Mouse (Mus musculus): ENCODE data around the gene Wfdc1. TPM values are rescaled to one million over a fixed set of nuclear protein-coding genes. Genes with fewer than 3 reads are reported as not detected.

The Wfdc1 gene
- total and polyA plus RNA-seq, 2 experiments from 2014 or later, result 8.5 to 11.6 TPM

DNA sequence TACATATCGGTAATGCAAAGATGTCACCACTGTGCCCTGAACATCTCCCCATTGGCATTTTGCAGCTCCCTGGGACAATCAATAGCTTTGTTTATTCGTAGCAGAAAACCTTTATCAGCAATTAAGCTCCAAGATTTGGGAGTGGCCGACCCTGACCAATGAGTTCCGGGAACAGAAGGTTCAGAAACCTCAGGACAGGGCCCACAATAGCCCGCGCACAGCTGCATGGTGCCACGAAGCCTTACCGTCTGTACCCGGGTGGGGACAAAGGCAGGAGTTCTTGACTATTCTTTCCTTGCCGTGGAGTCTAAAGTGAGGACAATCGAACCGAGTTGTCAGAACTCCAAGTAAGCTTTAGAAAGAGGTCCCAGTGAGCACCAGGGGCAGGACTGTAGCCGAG, 65.9 kb downstream of the Wfdc1 start:
- Histone ChIP-seq H3K9me3 (ENCODE audit: low read length) (no peaks in the 10 kb centered on the region), H3K4me2 (ENCODE audit: low read depth, low read length, poor library complexity, severe bottlenecking) (no peak overlapping the region), H3K27ac (ENCODE audit: low read depth, low read length) (no peak overlapping the region), H3K9ac (replicated peaks; ENCODE audit: low read length, poor library complexity, severe bottlenecking) (no peak overlapping the region), H3K4me1 (ENCODE audit: insufficient read depth, low read length) (no peaks in the 10 kb centered on the region), H3K27me3 (ENCODE audit: insufficient read depth, low read length) (no peaks in the 10 kb centered on the region), H3K4me3 (ENCODE audit: low read depth, low read length) (no peak overlapping the region), H3K36me3 (ENCODE audit: insufficient read depth, low read length) (no peaks in the 10 kb centered on the region)
- no peak for DNase-seq (ENCODE audit: low spot score)
- 75% methylated on average over 13 of the region's 13 CpGs for WGBS
- no peak for TF ChIP-seq CTCF (IDR thresholded peaks at IDR 0.05)
- no peak for ATAC-seq (ENCODE audit: low FRiP score)

DNA sequence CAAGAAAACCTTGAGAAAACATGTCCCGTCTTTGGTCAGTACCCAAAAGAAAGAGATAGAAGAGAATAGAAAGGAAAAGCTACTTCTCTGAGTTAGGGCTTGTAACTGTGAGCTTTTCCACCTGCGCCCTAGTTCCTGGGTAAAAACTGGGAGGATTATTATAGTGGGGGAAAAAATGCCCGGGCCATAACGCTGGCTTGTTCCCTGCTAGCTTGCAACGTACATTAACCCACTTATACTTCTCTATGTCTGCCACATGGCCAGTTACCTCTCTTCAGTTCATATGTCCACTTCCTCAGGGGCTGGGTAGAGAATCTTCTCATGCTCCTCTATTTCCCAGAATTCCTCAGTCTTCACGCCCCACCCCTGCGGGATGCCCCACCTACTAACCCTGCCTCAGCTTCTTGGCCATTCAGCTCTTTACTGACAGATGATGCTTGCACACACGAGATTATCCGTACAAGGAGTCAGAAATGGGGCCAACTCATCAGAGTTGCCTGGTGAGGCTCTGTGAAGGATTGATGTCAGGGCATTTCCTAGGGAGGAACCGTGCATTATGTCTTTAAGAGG, 70.3 kb downstream of the Wfdc1 start:
- H3K4me1 ChIP-seq (ENCODE audit: insufficient read depth, low read length), result peaks cover 3% of the 10 kb centered on the region; the same call in 1 of the 2 replicates
- DNase-seq (ENCODE audit: low spot score), result no peak
- WGBS, result 92% methylated on average over 10 of the region's 10 CpGs

DNA sequence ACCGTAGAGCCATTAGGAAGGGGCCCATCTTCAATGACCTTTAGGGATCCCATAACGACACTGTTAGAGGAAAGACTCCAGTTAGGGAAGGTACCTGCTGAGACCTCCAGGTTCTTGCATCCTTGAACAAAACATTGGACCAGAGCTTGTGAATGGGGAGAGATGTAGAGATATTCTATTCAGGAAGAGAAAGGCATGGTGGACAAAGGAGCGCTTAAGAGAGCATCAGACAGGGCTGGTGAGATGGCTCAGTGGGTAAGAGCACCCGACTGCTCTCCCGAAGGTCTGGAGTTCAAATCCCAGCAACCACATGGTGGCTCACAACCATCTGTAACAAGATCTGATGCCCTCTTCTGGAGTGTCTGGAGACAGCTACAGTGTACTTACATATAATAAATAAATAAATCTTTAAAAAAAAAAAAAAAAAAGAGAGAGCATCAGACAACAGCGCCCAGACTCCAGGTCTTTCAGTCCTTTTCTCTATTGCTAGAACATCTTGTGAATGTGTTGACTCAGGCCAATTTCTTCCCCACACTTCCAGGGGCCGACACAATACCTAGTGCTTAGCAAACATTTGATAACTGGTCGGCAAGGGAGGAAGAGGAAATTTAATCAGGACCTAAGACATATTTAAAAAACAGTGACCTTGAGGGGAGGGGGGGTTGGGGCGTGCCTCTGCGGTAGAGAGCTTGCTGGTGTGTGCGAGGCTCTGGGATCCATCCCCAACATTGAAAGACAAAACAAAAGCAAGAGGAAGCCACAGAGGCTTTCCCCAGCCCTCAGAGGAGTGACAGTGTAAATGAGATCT, 71.1 kb downstream of the Wfdc1 start:
- ATAC-seq (ENCODE audit: low FRiP score), result no peak
- Histone ChIP-seq H3K27me3 (ENCODE audit: insufficient read depth, low read length) (no peaks in the 10 kb centered on the region), H3K27ac (ENCODE audit: low read depth, low read length) (no peak overlapping the region), H3K4me1 (ENCODE audit: insufficient read depth, low read length) (peaks cover 3% of the 10 kb centered on the region; the same call in 1 of the 2 replicates), H3K36me3 (ENCODE audit: insufficient read depth, low read length) (no peaks in the 10 kb centered on the region), H3K9ac (replicated peaks; ENCODE audit: low read length, poor library complexity, severe bottlenecking) (no peak overlapping the region), H3K4me3 (ENCODE audit: low read depth, low read length) (no peak overlapping the region), H3K4me2 (ENCODE audit: low read depth, low read length, poor library complexity, severe bottlenecking) (no peak overlapping the region), H3K9me3 (ENCODE audit: low read length) (no peaks in the 10 kb centered on the region)
- DNase-seq (ENCODE audit: low spot score), result no peak
- WGBS, result 78% methylated on average over 11 of the region's 11 CpGs
- TF ChIP-seq CTCF (IDR thresholded peaks at IDR 0.05), result no peak

More for the DNA sequence above, 70.3 kb downstream of the Wfdc1 start:
- Histone ChIP-seq H3K27ac (ENCODE audit: low read depth, low read length) (no peak overlapping the region), H3K4me3 (ENCODE audit: low read depth, low read length) (no peak overlapping the region), H3K9ac (replicated peaks; ENCODE audit: low read length, poor library complexity, severe bottlenecking) (no peak overlapping the region), H3K27me3 (ENCODE audit: insufficient read depth, low read length) (no peaks in the 10 kb centered on the region), H3K9me3 (ENCODE audit: low read length) (no peaks in the 10 kb centered on the region), H3K36me3 (ENCODE audit: insufficient read depth, low read length) (no peaks in the 10 kb centered on the region), H3K4me2 (ENCODE audit: low read depth, low read length, poor library complexity, severe bottlenecking) (no peak overlapping the region)
- no peak for TF ChIP-seq CTCF (IDR thresholded peaks at IDR 0.05)
- no peak for ATAC-seq (ENCODE audit: low FRiP score)

Other genes starting within 250 kb of the Wfdc1 start
- 0.38 TPM in 1 of 2 replicates, not detected in the other for gene Osgin1, start 232.2 kb upstream of the Wfdc1 start, total RNA-seq (2014; rRNA removed)
- gene Osgin1, start 232.2 kb upstream of the Wfdc1 start, polyA plus RNA-seq (2015; fragmentation: Nextera tagmentation; extraction: Ambion mirVana), result 0.15 and 0.32 TPM in 2 replicates
- 106 and 119 TPM in 2 replicates for gene Necab2, start 219.6 kb upstream of the Wfdc1 start, total RNA-seq (2014; rRNA removed)
- 76.6 and 84.6 TPM in 2 replicates for gene Necab2, start 219.6 kb upstream of the Wfdc1 start, polyA plus RNA-seq (2015; fragmentation: Nextera tagmentation; extraction: Ambion mirVana)
- 0.16 and 0.19 TPM in 2 replicates for gene Slc38a8, start 164.7 kb upstream of the Wfdc1 start, total RNA-seq (2014; rRNA removed)
- gene Slc38a8, start 164.7 kb upstream of the Wfdc1 start, polyA plus RNA-seq (2015; fragmentation: Nextera tagmentation; extraction: Ambion mirVana), result 0.09 and 0.12 TPM in 2 replicates
- 68.8 and 72.7 TPM in 2 replicates for gene Mbtps1, start 107.6 kb upstream of the Wfdc1 start, total RNA-seq (2014; rRNA removed)
- gene Mbtps1, start 107.6 kb upstream of the Wfdc1 start, polyA plus RNA-seq (2015; fragmentation: Nextera tagmentation; extraction: Ambion mirVana), result 45.5 and 46.0 TPM in 2 replicates
- gene Hsdl1, start 91.2 kb upstream of the Wfdc1 start, total RNA-seq (2014; rRNA removed), result 164 and 176 TPM in 2 replicates
- 164 and 174 TPM in 2 replicates for gene Hsdl1, start 91.2 kb upstream of the Wfdc1 start, polyA plus RNA-seq (2015; fragmentation: Nextera tagmentation; extraction: Ambion mirVana)
- 0.47 and 1.1 TPM in 2 replicates for gene Dnaaf1, start 91.1 kb upstream of the Wfdc1 start, total RNA-seq (2014; rRNA removed)
- gene Dnaaf1, start 91.1 kb upstream of the Wfdc1 start, polyA plus RNA-seq (2015; fragmentation: Nextera tagmentation; extraction: Ambion mirVana), result 0.51 and 0.60 TPM in 2 replicates
- 20.1 and 22.5 TPM in 2 replicates for gene Taf1c, start 61.1 kb upstream of the Wfdc1 start, total RNA-seq (2014; rRNA removed)
- gene Taf1c, start 61.1 kb upstream of the Wfdc1 start, polyA plus RNA-seq (2015; fragmentation: Nextera tagmentation; extraction: Ambion mirVana), result 9.6 and 10.2 TPM in 2 replicates
- 0.33 and 1.0 TPM in 2 replicates for gene Adad2, start 53.6 kb upstream of the Wfdc1 start, total RNA-seq (2014; rRNA removed)
- gene Adad2, start 53.6 kb upstream of the Wfdc1 start, polyA plus RNA-seq (2015; fragmentation: Nextera tagmentation; extraction: Ambion mirVana), result 0.22 and 0.23 TPM in 2 replicates
- 0.61 and 1.6 TPM in 2 replicates for gene Kcng4, start 30.7 kb upstream of the Wfdc1 start, total RNA-seq (2014; rRNA removed)
- gene Kcng4, start 30.7 kb upstream of the Wfdc1 start, polyA plus RNA-seq (2015; fragmentation: Nextera tagmentation; extraction: Ambion mirVana), result 0.27 and 0.28 TPM in 2 replicates
- 0.28 and 0.82 TPM in 2 replicates for gene Atp2c2, start 33.6 kb downstream of the Wfdc1 start, total RNA-seq (2014; rRNA removed)
- gene Atp2c2, start 33.6 kb downstream of the Wfdc1 start, polyA plus RNA-seq (2015; fragmentation: Nextera tagmentation; extraction: Ambion mirVana), result 0.83 and 1.1 TPM in 2 replicates
- 18.5 and 20.4 TPM in 2 replicates for gene Tldc1, start 112.1 kb downstream of the Wfdc1 start, total RNA-seq (2014; rRNA removed)
- 6.7 and 7.4 TPM in 2 replicates for gene Tldc1, start 112.1 kb downstream of the Wfdc1 start, polyA plus RNA-seq (2015; fragmentation: Nextera tagmentation; extraction: Ambion mirVana)
- gene Cotl1, start 174.2 kb downstream of the Wfdc1 start, total RNA-seq (2014; rRNA removed), result 223 and 238 TPM in 2 replicates
- gene Cotl1, start 174.2 kb downstream of the Wfdc1 start, polyA plus RNA-seq (2015; fragmentation: Nextera tagmentation; extraction: Ambion mirVana), result 112 and 119 TPM in 2 replicates
- gene Klhl36, start 195.9 kb downstream of the Wfdc1 start, total RNA-seq (2014; rRNA removed), result 28.2 and 31.0 TPM in 2 replicates
- 19.5 and 21.0 TPM in 2 replicates for gene Klhl36, start 195.9 kb downstream of the Wfdc1 start, polyA plus RNA-seq (2015; fragmentation: Nextera tagmentation; extraction: Ambion mirVana)
- 88.5 and 88.8 TPM in 2 replicates for gene Usp10, start 244.0 kb downstream of the Wfdc1 start, total RNA-seq (2014; rRNA removed)
- gene Usp10, start 244.0 kb downstream of the Wfdc1 start, polyA plus RNA-seq (2015; fragmentation: Nextera tagmentation; extraction: Ambion mirVana), result 93.6 and 94.6 TPM in 2 replicates
- gene Gm20388, start 244.5 kb downstream of the Wfdc1 start, total RNA-seq (2014; rRNA removed), result 39.0 and 74.2 TPM in 2 replicates
- not detected in 2 replicates for gene Gm20388, start 244.5 kb downstream of the Wfdc1 start, polyA plus RNA-seq (2015; fragmentation: Nextera tagmentation; extraction: Ambion mirVana)

All from midbrain, postnatal 0 days (tissue).